22 mouse cellular contexts compared by ENCODE assay signal in genomic region chr8:86473121-86473520, GRCm38 (mm10).
DNase-seq lines count a peak whose midpoint lies in the region; ATAC-seq and TF ChIP-seq lines count a peak whose summit lies in the region.
"Had no signal": no experiment of that assay in that cellular context is flagged by ENCODE, and none has a peak within 500 bp of the region (broad histone marks: within the 10 kb centered on the region; RNA-seq: fewer than 3 reads in every experiment).

No protein-coding gene starts in this region.

- H3K4me1 ChIP-seq in midbrain, postnatal 0 days (ENCODE audit: insufficient read depth, low read length), result peaks cover 2% of the 10 kb centered on the region; the same call in 1 of the 2 replicates
- no peaks in the 10 kb centered on the region for H3K4me1 ChIP-seq in liver, embryonic 12.5 days
- H3K4me1 ChIP-seq: embryonic facial prominence, embryonic 12.5 days; heart, embryonic 15.5 days; limb, embryonic 12.5 days; liver, embryonic 15.5 days had no signal

- WGBS in midbrain, postnatal 0 days, result 20% methylated on average over 6 of the region's 6 CpGs
- WGBS in liver, embryonic 12.5 days (ENCODE audit: insufficient replicate concordance), result 68% methylated on average over 6 of the region's 6 CpGs

- ATAC-seq in frontal cortex, adult (ENCODE audit: low TSS enrichment), result peak; percentile 33; the same call in 1 of the 2 replicates
- no peak for ATAC-seq in midbrain, postnatal 0 days (ENCODE audit: low FRiP score)
- no peak for ATAC-seq in liver, embryonic 12.5 days

- H3K27me3 ChIP-seq in midbrain, postnatal 0 days (ENCODE audit: insufficient read depth, low read length), result no peaks in the 10 kb centered on the region
- H3K27me3 ChIP-seq in liver, embryonic 12.5 days (replicated peaks), result no peaks in the 10 kb centered on the region
- H3K27me3 ChIP-seq: embryonic facial prominence, embryonic 12.5 days; heart, embryonic 15.5 days; limb, embryonic 12.5 days; liver, embryonic 15.5 days had no signal

- no peak overlapping the region for H3K4me2 ChIP-seq in midbrain, postnatal 0 days (ENCODE audit: low read depth, low read length, poor library complexity, severe bottlenecking)
- no peak overlapping the region for H3K4me2 ChIP-seq in liver, embryonic 12.5 days
- H3K4me2 ChIP-seq: embryonic facial prominence, embryonic 12.5 days; heart, embryonic 15.5 days; limb, embryonic 12.5 days; liver, embryonic 15.5 days had no signal

- no peak for TF ChIP-seq CTCF in midbrain, postnatal 0 days (IDR thresholded peaks at IDR 0.05)

- no peak overlapping the region for H3K4me3 ChIP-seq in midbrain, postnatal 0 days (ENCODE audit: low read depth, low read length)
- no peak overlapping the region for H3K4me3 ChIP-seq in liver, embryonic 12.5 days
- H3K4me3 ChIP-seq: embryonic facial prominence, embryonic 12.5 days; heart, adult 2 months; heart, embryonic 15.5 days; limb, embryonic 12.5 days; liver, embryonic 15.5 days had no signal

- no peak for DNase-seq in frontal cortex, postnatal 14 days (ENCODE audit: low spot score in 2 of 2)
- DNase-seq in layer of hippocampus, adult 11-12 months (ENCODE audit: low spot score), result peak; percentile 14
- DNase-seq in layer of hippocampus, adult 9-10 months (ENCODE audit: low spot score), result no peak
- peak; percentile 39 to 60 for DNase-seq in right cerebral cortex, postnatal 10 days (ENCODE audit: low spot score in 2 of 2)
- DNase-seq in right cerebral cortex, postnatal 14 days, result no peak
- peak; percentile 35 for DNase-seq in midbrain, postnatal 0 days (ENCODE audit: low spot score)
- DNase-seq: adrenal gland, postnatal 14 days; cerebellum, adult 9-10 months; gastrocnemius, postnatal 14 days; heart, adult 2 months; heart, postnatal 4 days; kidney, adult 8-10 months; kidney, postnatal 25 days; spleen, adult 18-20 months; thymus, postnatal 36 days had no signal

- H3K9me3 ChIP-seq in midbrain, postnatal 0 days (ENCODE audit: low read length), result no peaks in the 10 kb centered on the region
- H3K9me3 ChIP-seq in liver, embryonic 12.5 days (replicated peaks), result no peaks in the 10 kb centered on the region
- H3K9me3 ChIP-seq: embryonic facial prominence, embryonic 12.5 days; heart, embryonic 15.5 days; limb, embryonic 12.5 days; liver, embryonic 15.5 days had no signal

- no peaks in the 10 kb centered on the region for H3K36me3 ChIP-seq in midbrain, postnatal 0 days (ENCODE audit: insufficient read depth, low read length)
- no peaks in the 10 kb centered on the region for H3K36me3 ChIP-seq in liver, embryonic 12.5 days
- H3K36me3 ChIP-seq: embryonic facial prominence, embryonic 12.5 days; heart, embryonic 15.5 days; limb, embryonic 12.5 days; liver, embryonic 15.5 days had no signal

- H3K27ac ChIP-seq in midbrain, postnatal 0 days (ENCODE audit: low read depth, low read length), result peak overlapping the region; percentile 43; the same call in 1 of the 2 replicates
- no peak overlapping the region for H3K27ac ChIP-seq in liver, embryonic 12.5 days
- H3K27ac ChIP-seq: embryonic facial prominence, embryonic 12.5 days; heart, adult 2 months; heart, embryonic 15.5 days; limb, embryonic 12.5 days; liver, embryonic 15.5 days; macrophage had no signal

- H3K9ac ChIP-seq in midbrain, postnatal 0 days (replicated peaks; ENCODE audit: low read length, poor library complexity, severe bottlenecking), result no peak overlapping the region
- H3K9ac ChIP-seq in liver, embryonic 12.5 days, result no peak overlapping the region
- H3K9ac ChIP-seq: embryonic facial prominence, embryonic 12.5 days; heart, embryonic 15.5 days; limb, embryonic 12.5 days; liver, embryonic 15.5 days had no signal

Comparison
In these comparisons a context has a peak if more than half of its experiments do, and no peak if none do; other contexts are left out.
1. DNase-seq: peak in layer of hippocampus, adult 11-12 months (single experiment), right cerebral cortex, postnatal 10 days (2 of 2) and midbrain, postnatal 0 days (single experiment); none in frontal cortex, postnatal 14 days (0 of 2), layer of hippocampus, adult 9-10 months (single experiment) and right cerebral cortex, postnatal 14 days (single experiment).